Mouse (Mus musculus) limb, embryonic 13.5 days (tissue): ENCODE measurements around the gene Aire. TPM values are rescaled to one million over a fixed set of nuclear protein-coding genes. Genes with fewer than 3 reads are reported as not detected.

ENCODE experiments used
- ATAC-seq: fragments of 200-750 bp; cut with Nextera tagmentation; 2 replicates; pipeline ENCODE4 v1.8.0; 2017; ENCODE audit warnings: low read depth, moderate number of reproducible peaks, moderate TSS enrichment; ENCODE audit not compliant: low FRiP score
- H3K27ac ChIP-seq: fragments of 300-500 bp; sonication (generic); 2 replicates; pipeline ENCODE4 v1.5.1; 2015; ENCODE audit warnings: inconsistent platforms, mild to moderate bottlenecking, moderate library complexity
- H3K27me3 ChIP-seq: fragments of 300-500 bp; sonication (generic); 2 replicates; pipeline ENCODE4 v1.6.1; 2015; ENCODE audit warnings: mild to moderate bottlenecking, inconsistent platforms
- H3K36me3 ChIP-seq: fragments of 300-500 bp; sonication (generic); 2 replicates; pipeline ENCODE4 v1.6.1; 2015; ENCODE audit warnings: inconsistent platforms, mild to moderate bottlenecking, moderate library complexity
- H3K4me1 ChIP-seq: fragments of 300-500 bp; sonication (generic); 2 replicates; pipeline ENCODE4 v1.6.1; 2015; ENCODE audit warnings: inconsistent platforms
- H3K4me2 ChIP-seq: fragments of 300-500 bp; sonication (generic); replicated peaks from 2 replicates; pipeline ENCODE4 v1.6.1; 2015; ENCODE audit warnings: inconsistent platforms, mild to moderate bottlenecking, moderate library complexity
- H3K4me3 ChIP-seq: fragments of 300-500 bp; sonication (generic); 2 replicates; pipeline ENCODE4 v1.5.1; 2015; ENCODE audit warnings: moderate library complexity, mild to moderate bottlenecking, inconsistent platforms
- H3K9ac ChIP-seq: fragments of 300-500 bp; sonication (generic); 2 replicates; pipeline ENCODE4 v1.6.1; 2015; ENCODE audit warnings: mild to moderate bottlenecking, inconsistent platforms
- H3K9me3 ChIP-seq: fragments of 300-500 bp; sonication (generic); 2 replicates; pipeline ENCODE4 v1.6.1; 2016; ENCODE audit warnings: inconsistent platforms
- whole genome bisulfite sequencing: fragments of 180-500 bp; shearing (Covaris S2); methylation state at CpG from one replicate; pipeline ENCODE4 v1.1.7; 2015; 5-methylcytosine and 5-hydroxymethylcytosine counted together
- polyA plus RNA-seq: library from polyadenylated mRNA; unstranded; fragments of >200 nt; fragmentation: Nextera tagmentation; extraction: Ambion mirVana; gene quantifications from 2 replicates; pipeline ENCODE4 v1.2.1, GENCODE M21; 2015

Gene Aire
- polyA plus RNA-seq, 1 experiment from 2014 or later, result 0.99 TPM

GRCm38 (mm10) chr10:78002316-78002715 is 41.1 kb downstream of the Aire start:
- no peak for ATAC-seq
- H3K27ac ChIP-seq, result no peak overlapping the region
- peaks cover 75% of the 10 kb centered on the region for H3K36me3 ChIP-seq
- peaks cover 17% of the 10 kb centered on the region for H3K4me1 ChIP-seq
- no peak overlapping the region for H3K9ac ChIP-seq
- H3K9me3 ChIP-seq, result no peaks in the 10 kb centered on the region
- no peak overlapping the region for H3K4me3 ChIP-seq
- no peak overlapping the region for H3K4me2 ChIP-seq
- H3K27me3 ChIP-seq, result no peaks in the 10 kb centered on the region
- WGBS, result 92% methylated on average over 2 of the region's 2 CpGs

GRCm38 (mm10) chr10:78001796-78002195 is 41.6 kb downstream of the Aire start:
- Histone ChIP-seq H3K27me3 (no peaks in the 10 kb centered on the region), H3K4me3 (no peak overlapping the region), H3K4me2 (no peak overlapping the region), H3K9me3 (no peaks in the 10 kb centered on the region), H3K36me3 (peaks cover 80% of the 10 kb centered on the region), H3K9ac (no peak overlapping the region; the same call in 1 of the 2 replicates), H3K4me1 (peaks cover 11% of the 10 kb centered on the region), H3K27ac (no peak overlapping the region)
- no peak for ATAC-seq
- 88% methylated on average over 11 of the region's 11 CpGs for WGBS

DNA sequence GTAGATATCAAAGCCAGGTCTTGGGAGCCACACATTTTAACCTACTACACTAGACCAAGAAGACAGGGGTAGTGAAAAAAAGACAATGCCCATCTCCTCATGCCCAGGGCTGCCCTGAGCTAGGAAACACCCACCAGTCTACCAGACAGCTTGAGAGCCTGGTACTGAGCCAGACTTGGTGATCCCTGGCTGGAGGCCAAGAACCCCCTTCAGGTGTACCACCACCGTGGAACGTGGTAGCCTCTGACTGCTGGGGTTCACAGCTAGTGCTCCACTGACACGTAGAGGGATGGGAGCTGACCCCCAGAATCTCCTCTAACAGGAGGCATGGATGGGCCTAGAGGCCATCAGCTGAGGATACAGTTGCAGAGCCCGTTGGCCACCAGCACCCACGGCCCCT is 43.2 kb downstream of the Aire start:
- Histone ChIP-seq H3K27me3 (no peaks in the 10 kb centered on the region), H3K4me2 (no peak overlapping the region), H3K36me3 (peaks cover 87% of the 10 kb centered on the region), H3K4me1 (no peaks in the 10 kb centered on the region), H3K9ac (no peak overlapping the region), H3K27ac (no peak overlapping the region), H3K9me3 (no peaks in the 10 kb centered on the region), H3K4me3 (no peak overlapping the region)
- ATAC-seq, result no peak
- WGBS, result 93% methylated on average over 5 of the region's 5 CpGs

GRCm38 (mm10) chr10:77995639-77996038 is 47.8 kb downstream of the Aire start:
- Histone ChIP-seq H3K9ac (no peak overlapping the region), H3K4me3 (no peak overlapping the region), H3K9me3 (no peaks in the 10 kb centered on the region), H3K27ac (no peak overlapping the region), H3K36me3 (peaks cover 98% of the 10 kb centered on the region), H3K4me2 (no peak overlapping the region), H3K4me1 (no peaks in the 10 kb centered on the region), H3K27me3 (no peaks in the 10 kb centered on the region)
- ATAC-seq, result no peak
- 92% methylated on average over 3 of the region's 3 CpGs for WGBS

GRCm38 (mm10) chr10:77985775-77986174 is 57.6 kb downstream of the Aire start:
- H3K27ac ChIP-seq, result no peak overlapping the region; the same call in 1 of the 2 replicates
- no peaks in the 10 kb centered on the region for H3K27me3 ChIP-seq
- H3K4me1 ChIP-seq, result no peaks in the 10 kb centered on the region
- H3K9ac ChIP-seq, result peak overlapping the region; percentile 35; the same call in 1 of the 2 replicates
- ATAC-seq, result no peak
- H3K36me3 ChIP-seq, result peaks cover 61% of the 10 kb centered on the region
- no peaks in the 10 kb centered on the region for H3K9me3 ChIP-seq
- H3K4me2 ChIP-seq, result no peak overlapping the region
- WGBS, result 75% methylated on average over 5 of the region's 5 CpGs
- no peak overlapping the region for H3K4me3 ChIP-seq

- H3K9ac ChIP-seq, result no peak overlapping the region
- H3K36me3 ChIP-seq, result peaks cover 54% of the 10 kb centered on the region
Observed at GRCm38 (mm10) chr10:77984660-77985059, 58.8 kb downstream of the Aire start.

More at GRCm38 (mm10) chr10:77984660-77985059, 58.8 kb downstream of the Aire start:
- H3K27me3 ChIP-seq, result no peaks in the 10 kb centered on the region
- H3K27ac ChIP-seq, result no peak overlapping the region
- H3K4me2 ChIP-seq, result no peak overlapping the region
- no peak overlapping the region for H3K4me3 ChIP-seq
- H3K9me3 ChIP-seq, result no peaks in the 10 kb centered on the region
- 0% methylated on average over 4 of the region's 4 CpGs for WGBS
- H3K4me1 ChIP-seq, result no peaks in the 10 kb centered on the region
- ATAC-seq, result peak; percentile 42

Other genes starting within 250 kb of the Aire start
- gene Gm9639, start 248.5 kb downstream of the Aire start, polyA plus RNA-seq, result not detected in 2 replicates
- gene Gm19668, start 244.5 kb downstream of the Aire start, polyA plus RNA-seq, result not detected in 2 replicates
- not detected in 2 replicates for gene Gm9507, start 231.8 kb downstream of the Aire start, polyA plus RNA-seq
- gene Gm2696, start 228.9 kb downstream of the Aire start, polyA plus RNA-seq, result not detected in 2 replicates
- not detected in 2 replicates for gene Krtap10-4, start 216.5 kb downstream of the Aire start, polyA plus RNA-seq
- gene Krtap10-10, start 207.7 kb downstream of the Aire start, polyA plus RNA-seq, result not detected in 2 replicates
- not detected in 2 replicates for gene Gm36176, start 196.8 kb downstream of the Aire start, polyA plus RNA-seq
- not detected in 2 replicates for gene Gm10318, start 190.8 kb downstream of the Aire start, polyA plus RNA-seq
- gene Gm3285, start 181.6 kb downstream of the Aire start, polyA plus RNA-seq, result not detected in 2 replicates
- gene Lrrc3, start 141.1 kb downstream of the Aire start, polyA plus RNA-seq, result 4.1 and 4.7 TPM in 2 replicates
- 0.28 and 0.29 TPM in 2 replicates for gene Trpm2, start 73.0 kb downstream of the Aire start, polyA plus RNA-seq
- gene 1810043G02Rik, start 65.1 kb downstream of the Aire start, polyA plus RNA-seq, result 30.6 and 31.1 TPM in 2 replicates
- 158 and 160 TPM in 2 replicates for gene Pfkl, start 33.5 kb downstream of the Aire start, polyA plus RNA-seq
- gene Dnmt3l, start 1.7 kb downstream of the Aire start, polyA plus RNA-seq, result 0.17 TPM in 1 of 2 replicates, not detected in the other
- gene Icosl, start 25.7 kb upstream of the Aire start, polyA plus RNA-seq, result 3.8 and 3.9 TPM in 2 replicates
- gene D10Jhu81e, start 126.2 kb upstream of the Aire start, polyA plus RNA-seq, result 34.7 and 34.8 TPM in 2 replicates
- 21.1 and 22.5 TPM in 2 replicates for gene Pwp2, start 141.5 kb upstream of the Aire start, polyA plus RNA-seq
- 12.6 and 13.3 TPM in 2 replicates for gene Trappc10, start 201.0 kb upstream of the Aire start, polyA plus RNA-seq